Comparison of ENCODE assay signal across 25 mouse cellular contexts in the genomic region with DNA sequence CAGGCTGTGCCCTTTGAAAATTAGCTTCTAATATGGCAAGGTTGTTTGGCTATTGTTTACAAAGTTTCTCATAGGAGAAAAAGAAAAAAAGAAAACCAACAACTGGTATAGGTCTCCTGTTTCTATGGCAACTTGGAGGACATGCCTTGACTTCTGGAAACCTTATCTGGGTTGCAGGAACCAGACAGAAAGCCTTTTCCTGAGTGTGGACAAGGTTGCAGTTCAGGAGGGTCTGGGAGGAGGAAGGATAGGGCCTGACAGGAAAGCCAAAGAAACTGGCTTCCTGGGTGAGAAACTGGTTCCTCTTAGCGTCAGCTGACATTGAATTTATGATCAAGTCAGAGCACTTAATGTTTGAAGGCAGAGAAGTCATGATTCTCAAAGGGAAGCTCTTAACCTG.
"Had no signal": no experiment of that assay in that cellular context is flagged by ENCODE, and none has a peak within 500 bp of the region (broad histone marks: within the 10 kb centered on the region; RNA-seq: fewer than 3 reads in every experiment).

No protein-coding gene starts in this region.

- DNase-seq: gastrocnemius, adult 2 months; gastrocnemius, postnatal 10 days; gastrocnemius, postnatal 25 days; heart, adult 11 months; heart, adult 2 months; heart, postnatal 14 days; heart, postnatal 36 days; kidney, adult 18-20 months; kidney, adult 8-10 months; kidney, postnatal 10 days; kidney, postnatal 25 days; kidney, postnatal 4 days had no signal

- H3K4me1 ChIP-seq: heart, embryonic 13.5 days; heart, embryonic 15.5 days; hindbrain, embryonic 12.5 days; intestine, embryonic 15.5 days; limb, embryonic 10.5 days; limb, embryonic 12.5 days had no signal

- H3K27me3 ChIP-seq: heart, embryonic 13.5 days; heart, embryonic 15.5 days; hindbrain, embryonic 12.5 days; intestine, embryonic 15.5 days; limb, embryonic 12.5 days had no signal

- H3K9me3 ChIP-seq: heart, embryonic 13.5 days; heart, embryonic 15.5 days; hindbrain, embryonic 10.5 days; hindbrain, embryonic 12.5 days; intestine, embryonic 15.5 days; limb, embryonic 10.5 days; limb, embryonic 12.5 days had no signal

- ATAC-seq: hindbrain, embryonic 16.5 days; inflammation-experienced regulatory T-cells, adult 6 months; intestine, embryonic 15.5 days; intestine, postnatal 0 days had no signal

- H3K36me3 ChIP-seq: heart, embryonic 13.5 days; heart, embryonic 15.5 days; hindbrain, embryonic 10.5 days; hindbrain, embryonic 12.5 days; intestine, embryonic 15.5 days; limb, embryonic 10.5 days; limb, embryonic 12.5 days had no signal

- H3K27ac ChIP-seq: gastrocnemius, adult 2 months; heart, adult 2 months; heart, embryonic 13.5 days; heart, embryonic 15.5 days; hindbrain, embryonic 10.5 days; hindbrain, embryonic 12.5 days; hindbrain, embryonic 14.5 days; intestine, embryonic 15.5 days; layer of hippocampus, adult 2 months; left cerebral cortex, adult 2 months; limb, embryonic 10.5 days; limb, embryonic 12.5 days had no signal

- H3K4me3 ChIP-seq: gastrocnemius, adult 2 months; heart, adult 2 months; heart, embryonic 13.5 days; heart, embryonic 15.5 days; hindbrain, embryonic 10.5 days; hindbrain, embryonic 12.5 days; intestine, embryonic 15.5 days; layer of hippocampus, adult 2 months; left cerebral cortex, adult 2 months; limb, embryonic 10.5 days; limb, embryonic 12.5 days had no signal
